Mouse (Mus musculus): Measurements from ENCODE around the gene Cradd. TPM values are rescaled to one million over a fixed set of nuclear protein-coding genes. Genes with fewer than 3 reads are reported as not detected.

The Cradd gene
- polyA plus RNA-seq, 1 experiment from 2014 or later = 9.6 TPM

- Histone ChIP-seq H3K9me3 (no peaks in the 10 kb centered on the region), H3K4me1 (peaks cover 24% of the 10 kb centered on the region), H3K27me3 (ENCODE audit: insufficient read depth, poor library complexity, severe bottlenecking) (no peaks in the 10 kb centered on the region), H3K4me3 (no peak overlapping the region), H3K36me3 (no peaks in the 10 kb centered on the region), H3K27ac (no peak overlapping the region)
- no peak for DNase-seq (ENCODE audit: low spot score)
- WGBS = 83% methylated on average over 2 of the region's 2 CpGs
These were observed 85.3 kb downstream of the Cradd start for GRCm38 (mm10) chr10:95238667-95239066.

DNA sequence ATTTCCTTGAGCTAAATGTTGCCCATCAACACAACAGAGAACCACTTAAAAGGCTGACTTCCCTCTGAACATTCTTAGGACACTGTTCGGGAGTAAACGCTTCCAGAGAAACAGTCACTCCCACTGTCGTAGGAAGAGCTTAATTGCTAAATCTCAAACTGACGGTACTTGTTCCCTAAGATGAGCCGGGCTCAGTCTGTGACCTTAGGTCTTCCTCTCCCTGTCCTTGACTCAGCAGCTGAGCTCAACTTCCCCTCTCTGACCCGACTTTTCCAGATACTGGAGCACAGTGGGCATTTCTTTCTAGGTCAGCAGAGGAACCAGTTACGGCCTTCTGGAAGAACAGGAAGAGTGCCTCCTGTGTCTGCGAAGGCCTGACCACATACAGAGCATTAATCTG, 87.7 kb downstream of the Cradd start:
- H3K27me3 ChIP-seq (ENCODE audit: insufficient read depth, poor library complexity, severe bottlenecking) = no peaks in the 10 kb centered on the region
- H3K9me3 ChIP-seq = no peaks in the 10 kb centered on the region
- no peak for DNase-seq (ENCODE audit: low spot score)
- H3K36me3 ChIP-seq = no peaks in the 10 kb centered on the region
- peaks cover 37% of the 10 kb centered on the region for H3K4me1 ChIP-seq
- peak overlapping the region; percentile 62; the same call in 1 of the 2 replicates for H3K27ac ChIP-seq
- H3K4me3 ChIP-seq = no peak overlapping the region
- 38% methylated on average over 8 of the region's 8 CpGs for WGBS

DNA sequence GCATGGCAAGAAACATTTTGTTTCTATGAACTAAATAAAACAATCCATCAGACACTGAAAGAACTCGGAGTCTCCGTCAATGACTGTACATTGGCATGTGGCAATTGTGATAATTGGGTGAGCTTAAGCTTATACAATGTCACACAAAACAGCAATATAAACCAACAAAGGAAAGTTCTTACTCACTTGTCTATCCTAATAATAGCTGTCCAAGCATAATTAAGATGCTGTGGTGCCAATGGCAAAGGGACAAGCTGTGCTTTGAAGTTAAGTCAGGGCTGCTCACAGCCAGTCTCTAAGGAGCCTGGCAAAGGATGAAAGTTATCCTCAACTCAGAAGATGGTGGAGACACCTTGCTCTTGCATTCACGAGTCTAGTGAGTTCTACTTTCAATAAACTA, 89.3 kb downstream of the Cradd start:
- DNase-seq (ENCODE audit: low spot score) = no peak
- H3K27ac ChIP-seq = no peak overlapping the region; the same call in 1 of the 2 replicates
- no peaks in the 10 kb centered on the region for H3K9me3 ChIP-seq
- peaks cover 37% of the 10 kb centered on the region for H3K4me1 ChIP-seq
- H3K27me3 ChIP-seq (ENCODE audit: insufficient read depth, poor library complexity, severe bottlenecking) = no peaks in the 10 kb centered on the region
- H3K36me3 ChIP-seq = no peaks in the 10 kb centered on the region
- 77% methylated on average over 3 of the region's 3 CpGs for WGBS
- no peak overlapping the region for H3K4me3 ChIP-seq

- H3K9me3 ChIP-seq = no peaks in the 10 kb centered on the region
- no peaks in the 10 kb centered on the region for H3K36me3 ChIP-seq
- H3K4me3 ChIP-seq = no peak overlapping the region
- DNase-seq (ENCODE audit: low spot score) = no peak
- H3K27me3 ChIP-seq (ENCODE audit: insufficient read depth, poor library complexity, severe bottlenecking) = no peaks in the 10 kb centered on the region
- WGBS = 60% methylated on average over 10 of the region's 10 CpGs
- H3K4me1 ChIP-seq = peaks cover 37% of the 10 kb centered on the region
- H3K27ac ChIP-seq = no peak overlapping the region; the same call in 1 of the 2 replicates
These were observed 90.9 kb downstream of the Cradd start for GRCm38 (mm10) chr10:95233044-95233443.

- DNase-seq (ENCODE audit: low spot score) = no peak
- H3K36me3 ChIP-seq = no peaks in the 10 kb centered on the region
- peaks cover 40% of the 10 kb centered on the region for H3K4me1 ChIP-seq
- H3K4me3 ChIP-seq = no peak overlapping the region
- WGBS = 54% methylated on average over 3 of the region's 3 CpGs
- H3K9me3 ChIP-seq = no peaks in the 10 kb centered on the region
- H3K27ac ChIP-seq = no peak overlapping the region
- no peaks in the 10 kb centered on the region for H3K27me3 ChIP-seq (ENCODE audit: insufficient read depth, poor library complexity, severe bottlenecking)
These were observed 91.4 kb downstream of the Cradd start for GRCm38 (mm10) chr10:95232554-95232953.

DNA sequence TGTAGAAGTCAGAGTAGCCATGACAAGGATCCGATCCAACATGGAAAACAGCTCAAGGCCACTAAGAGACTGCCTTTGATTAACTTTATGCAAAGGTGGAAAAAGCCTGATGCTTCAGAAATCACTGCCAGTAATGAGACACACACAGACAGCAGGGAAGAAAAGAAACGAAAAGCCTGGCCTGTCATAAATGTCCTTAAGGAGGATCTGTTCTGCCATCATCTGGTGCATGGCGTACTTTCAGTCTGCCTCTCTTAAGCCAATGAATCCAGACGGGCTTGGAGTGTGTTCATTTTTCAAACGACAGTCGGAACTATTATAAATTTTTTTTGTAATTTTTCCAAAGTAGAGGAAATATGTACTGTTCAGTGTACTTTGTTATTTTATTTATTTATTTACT, 95.7 kb downstream of the Cradd start:
- H3K4me3 ChIP-seq = no peak overlapping the region
- no peaks in the 10 kb centered on the region for H3K9me3 ChIP-seq
- no peaks in the 10 kb centered on the region for H3K36me3 ChIP-seq
- peaks cover 1% of the 10 kb centered on the region; the same call in 1 of the 2 replicates for H3K27me3 ChIP-seq (ENCODE audit: insufficient read depth, poor library complexity, severe bottlenecking)
- no peak overlapping the region for H3K27ac ChIP-seq
- WGBS = 82% methylated on average over 6 of the region's 6 CpGs
- peaks cover 20% of the 10 kb centered on the region for H3K4me1 ChIP-seq
- DNase-seq (ENCODE audit: low spot score) = no peak

- WGBS = 15% methylated on average over 1 of the region's 1 CpGs
- Histone ChIP-seq H3K9me3 (no peaks in the 10 kb centered on the region), H3K4me1 (peaks cover 19% of the 10 kb centered on the region), H3K27me3 (ENCODE audit: insufficient read depth, poor library complexity, severe bottlenecking) (peaks cover 3% of the 10 kb centered on the region; the same call in 1 of the 2 replicates), H3K36me3 (no peaks in the 10 kb centered on the region), H3K4me3 (no peak overlapping the region), H3K27ac (no peak overlapping the region)
- no peak for DNase-seq (ENCODE audit: low spot score)
These were observed 96.3 kb downstream of the Cradd start for GRCm38 (mm10) chr10:95227590-95227989.

DNA sequence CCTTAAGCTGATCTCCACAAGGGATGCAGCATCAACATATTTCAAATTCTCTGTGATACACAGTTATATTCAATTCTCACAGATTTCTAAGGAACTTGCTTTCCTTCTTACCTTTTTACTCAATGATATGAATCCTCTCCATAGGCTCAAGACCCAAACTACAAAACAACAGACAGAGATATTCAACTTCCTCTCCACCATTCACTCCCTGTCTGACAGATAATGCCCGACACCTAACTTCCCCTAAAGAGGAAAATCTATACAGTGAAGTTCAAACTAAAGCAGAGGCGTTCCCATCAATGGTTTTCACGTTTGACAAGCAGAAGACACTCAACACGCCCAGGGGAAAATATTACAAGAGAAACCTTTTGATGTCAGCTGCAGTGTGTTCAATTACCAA, 97.2 kb downstream of the Cradd start:
- H3K9me3 ChIP-seq = no peaks in the 10 kb centered on the region
- no peak overlapping the region for H3K27ac ChIP-seq
- H3K36me3 ChIP-seq = no peaks in the 10 kb centered on the region
- H3K4me3 ChIP-seq = no peak overlapping the region
- no peak for DNase-seq (ENCODE audit: low spot score)
- WGBS = 64% methylated on average over 4 of the region's 4 CpGs
- peaks cover 20% of the 10 kb centered on the region for H3K4me1 ChIP-seq
- H3K27me3 ChIP-seq (ENCODE audit: insufficient read depth, poor library complexity, severe bottlenecking) = peaks cover 3% of the 10 kb centered on the region; the same call in 1 of the 2 replicates

DNA sequence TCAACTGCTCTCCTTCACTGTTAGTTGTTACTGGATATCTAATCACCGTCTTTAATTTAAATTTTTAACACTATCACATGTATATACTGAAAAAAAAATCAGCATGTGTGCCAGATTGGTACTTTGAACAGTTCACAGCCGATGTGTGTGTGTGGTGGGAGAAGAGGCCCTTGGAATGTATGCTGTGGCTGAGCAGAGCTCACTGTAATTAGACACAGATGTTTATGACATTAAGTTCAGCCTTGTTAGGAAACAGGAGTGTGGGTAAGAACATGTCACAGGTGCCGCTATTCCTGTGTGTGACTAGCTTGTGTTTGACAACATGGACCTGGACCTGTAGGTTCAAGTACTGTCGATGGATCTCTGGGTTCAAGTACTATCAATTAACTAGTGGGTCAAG, 98.9 kb downstream of the Cradd start:
- WGBS = 81% methylated on average over 4 of the region's 4 CpGs
- Histone ChIP-seq H3K27ac (no peak overlapping the region), H3K4me3 (no peak overlapping the region), H3K9me3 (no peaks in the 10 kb centered on the region), H3K4me1 (peaks cover 24% of the 10 kb centered on the region), H3K36me3 (no peaks in the 10 kb centered on the region), H3K27me3 (ENCODE audit: insufficient read depth, poor library complexity, severe bottlenecking) (peaks cover 3% of the 10 kb centered on the region; the same call in 1 of the 2 replicates)
- DNase-seq (ENCODE audit: low spot score) = no peak

DNA sequence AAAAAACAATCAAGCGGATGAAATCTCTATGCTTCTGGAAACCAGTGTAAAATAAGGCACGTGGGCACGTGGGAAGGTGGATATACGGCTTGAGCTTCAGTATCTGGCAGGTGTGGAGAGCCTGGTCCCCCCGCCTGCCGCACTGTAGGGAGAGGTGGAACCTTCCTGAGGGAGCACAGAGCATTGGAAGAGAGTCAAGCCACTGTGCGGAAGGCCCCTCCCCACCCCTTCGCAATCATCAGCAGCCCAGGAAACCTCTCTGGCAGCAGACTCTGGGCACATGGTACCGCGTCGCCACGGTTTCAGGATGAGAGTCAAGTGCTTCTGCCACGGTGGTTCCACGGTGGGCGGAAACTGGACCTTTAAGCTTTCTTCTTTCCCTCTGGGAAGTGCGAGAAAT, 100.7 kb downstream of the Cradd start:
- no peaks in the 10 kb centered on the region for H3K9me3 ChIP-seq
- H3K4me1 ChIP-seq = peaks cover 28% of the 10 kb centered on the region
- no peak overlapping the region for H3K4me3 ChIP-seq
- DNase-seq (ENCODE audit: low spot score) = no peak
- peaks cover 3% of the 10 kb centered on the region; the same call in 1 of the 2 replicates for H3K27me3 ChIP-seq (ENCODE audit: insufficient read depth, poor library complexity, severe bottlenecking)
- no peak overlapping the region for H3K27ac ChIP-seq
- WGBS = 69% methylated on average over 16 of the region's 16 CpGs
- no peaks in the 10 kb centered on the region for H3K36me3 ChIP-seq

- H3K4me1 ChIP-seq = peaks cover 26% of the 10 kb centered on the region
- no peak overlapping the region for H3K27ac ChIP-seq
- H3K36me3 ChIP-seq = no peaks in the 10 kb centered on the region
- peaks cover 7% of the 10 kb centered on the region; the same call in 1 of the 2 replicates for H3K27me3 ChIP-seq (ENCODE audit: insufficient read depth, poor library complexity, severe bottlenecking)
- DNase-seq (ENCODE audit: low spot score) = no peak
- 42% methylated on average over 9 of the region's 9 CpGs for WGBS
- no peak overlapping the region for H3K4me3 ChIP-seq
- H3K9me3 ChIP-seq = no peaks in the 10 kb centered on the region
These were observed 102.0 kb downstream of the Cradd start for GRCm38 (mm10) chr10:95221914-95222313.

GRCm38 (mm10) chr10:95220536-95220935, 103.4 kb downstream of the Cradd start:
- no peak for DNase-seq (ENCODE audit: low spot score)
- 81% methylated on average over 3 of the region's 3 CpGs for WGBS
- H3K4me3 ChIP-seq = no peak overlapping the region
- H3K9me3 ChIP-seq = no peaks in the 10 kb centered on the region
- peaks cover 17% of the 10 kb centered on the region; the same call in 1 of the 2 replicates for H3K27me3 ChIP-seq (ENCODE audit: insufficient read depth, poor library complexity, severe bottlenecking)
- H3K36me3 ChIP-seq = no peaks in the 10 kb centered on the region
- no peak overlapping the region for H3K27ac ChIP-seq
- peaks cover 26% of the 10 kb centered on the region for H3K4me1 ChIP-seq

DNA sequence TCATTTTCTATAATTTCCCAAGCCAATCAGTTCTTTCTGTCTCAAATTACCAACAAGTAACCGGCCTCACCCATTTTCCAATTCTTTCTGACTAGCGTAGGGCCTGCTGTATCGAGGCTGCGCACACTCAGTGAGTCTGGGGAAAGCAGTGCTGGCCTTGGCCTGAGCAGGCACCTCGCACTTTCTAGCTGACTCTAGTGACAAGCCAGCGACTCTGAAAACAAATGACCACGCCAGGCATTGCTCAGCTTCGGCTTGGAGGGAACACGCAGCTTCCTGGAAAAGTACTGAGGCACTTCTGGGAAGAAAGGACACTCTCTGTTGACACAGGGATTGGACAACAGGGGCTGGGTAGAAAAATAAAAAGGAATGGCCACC, 105.3 kb downstream of the Cradd start:
- H3K36me3 ChIP-seq = no peaks in the 10 kb centered on the region
- peaks cover 30% of the 10 kb centered on the region for H3K27me3 ChIP-seq (ENCODE audit: insufficient read depth, poor library complexity, severe bottlenecking)
- no peak overlapping the region for H3K27ac ChIP-seq
- no peak overlapping the region for H3K4me3 ChIP-seq
- WGBS = 75% methylated on average over 9 of the region's 9 CpGs
- H3K4me1 ChIP-seq = peaks cover 29% of the 10 kb centered on the region
- DNase-seq (ENCODE audit: low spot score) = no peak
- no peaks in the 10 kb centered on the region for H3K9me3 ChIP-seq

Measured in heart, embryonic 10.5 days (tissue).